Mouse (Mus musculus) bone marrow macrophage, adult 2 months (primary cell): ENCODE measurements around the gene Rbpms2.

Experiments used
- CTCF ChIP-seq: IDR thresholded peaks from 2 replicates; pipeline ENCODE4 v1.5.1; 2012; ENCODE audit warnings: low read depth, mild to moderate bottlenecking, low read length, moderate library complexity
- POLR2A ChIP-seq: IDR thresholded peaks from 2 replicates; pipeline ENCODE4 v1.6.1; 2012; ENCODE audit warnings: mild to moderate bottlenecking, low read depth, low read length, borderline replicate concordance

- no peak for TF ChIP-seq POLR2A
- TF ChIP-seq CTCF = no peak
Measured at GRCm38 (mm10) chr9:65636926-65637325, 7.5 kb downstream of the Rbpms2 start.
